In the genomic region with DNA sequence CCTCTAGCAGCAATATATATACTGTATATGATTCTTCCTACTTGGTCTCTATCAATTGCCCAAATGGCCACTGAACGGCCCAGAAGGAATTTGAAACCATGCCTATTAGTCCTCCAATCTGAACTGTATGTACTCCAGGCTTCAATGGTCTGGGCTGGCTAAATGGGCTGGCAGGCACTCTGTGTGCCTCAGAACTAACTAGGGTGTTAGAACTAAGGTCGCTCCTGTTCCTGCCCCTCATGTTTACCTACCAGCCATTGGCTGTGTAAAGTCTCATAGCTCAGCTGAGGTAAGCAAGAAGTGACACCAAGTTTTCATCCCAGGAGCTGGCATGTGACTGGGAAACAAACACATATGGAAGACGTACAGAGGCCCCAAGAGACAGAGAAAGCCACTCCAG, we compare ENCODE assay signal across 23 mouse cellular contexts.
A peak's percentile ranks its signal among the peaks of the same experiment; 100 is the strongest.
DNase-seq lines count a peak whose midpoint lies in the region; ATAC-seq and TF ChIP-seq lines count a peak whose summit lies in the region.
"Had no signal": no experiment of that assay in that cellular context is flagged by ENCODE, and none has a peak within 500 bp of the region (broad histone marks: within the 10 kb centered on the region; RNA-seq: fewer than 3 reads in every experiment).

No protein-coding gene starts in this region.

- no peak for TF ChIP-seq CTCF in liver, postnatal 0 days (IDR thresholded peaks at IDR 0.05; ENCODE audit: low read depth)

- TF ChIP-seq EP300 in liver, postnatal 0 days (IDR thresholded peaks at IDR 0.05; ENCODE audit: low read depth), result no peak

- H3K27me3 ChIP-seq in intestine, embryonic 16.5 days (replicated peaks; ENCODE audit: control insufficient read depth, insufficient read depth, low read length), result no peaks in the 10 kb centered on the region
- no peaks in the 10 kb centered on the region for H3K27me3 ChIP-seq in intestine, embryonic 15.5 days (replicated peaks)
- no peaks in the 10 kb centered on the region for H3K27me3 ChIP-seq in liver, postnatal 0 days (ENCODE audit: insufficient read depth, low read length)
- H3K27me3 ChIP-seq in liver, embryonic 11.5 days (replicated peaks; ENCODE audit: control insufficient read depth, insufficient read depth, low read length), result no peaks in the 10 kb centered on the region
- H3K27me3 ChIP-seq: forebrain, embryonic 13.5 days; heart, embryonic 13.5 days; Patski had no signal

- H3K4me3 ChIP-seq in intestine, embryonic 16.5 days (ENCODE audit: low read length), result no peak overlapping the region
- H3K4me3 ChIP-seq in intestine, embryonic 15.5 days (replicated peaks), result no peak overlapping the region
- no peak overlapping the region for H3K4me3 ChIP-seq in liver, postnatal 0 days (ENCODE audit: low read depth, low read length)
- no peak overlapping the region for H3K4me3 ChIP-seq in liver, embryonic 11.5 days (ENCODE audit: low read depth, low read length)
- H3K4me3 ChIP-seq: forebrain, embryonic 10.5 days; forebrain, embryonic 13.5 days; heart, adult 2 months; heart, embryonic 10.5 days; heart, embryonic 13.5 days had no signal

- H3K27ac ChIP-seq in intestine, embryonic 16.5 days (ENCODE audit: low read length), result no peak overlapping the region
- H3K27ac ChIP-seq in intestine, embryonic 15.5 days, result no peak overlapping the region
- peak overlapping the region; percentile 16; the same call in 1 of the 2 replicates for H3K27ac ChIP-seq in liver, postnatal 0 days (ENCODE audit: low read depth)
- no peak overlapping the region for H3K27ac ChIP-seq in liver, embryonic 11.5 days (ENCODE audit: low read depth, low read length)
- H3K27ac ChIP-seq: forebrain, embryonic 10.5 days; forebrain, embryonic 13.5 days; heart, adult 2 months; heart, embryonic 10.5 days; heart, embryonic 13.5 days; hindbrain, embryonic 14.5 days; hindbrain, postnatal 0 days had no signal

- ATAC-seq in intestine, embryonic 16.5 days, result 0 out of 2 replicates have a peak, but pooled peaks have one; percentile 6
- no peak for ATAC-seq in intestine, embryonic 15.5 days
- no peak for ATAC-seq in liver, postnatal 0 days
- no peak for ATAC-seq in liver, embryonic 11.5 days (replicated peaks; ENCODE audit: low FRiP score)
- ATAC-seq: forebrain, embryonic 13.5 days; forebrain, embryonic 16.5 days; hindbrain, postnatal 0 days; Patski had no signal

- 58% methylated on average over 3 of the region's 3 CpGs for WGBS in intestine, embryonic 16.5 days
- 65% methylated on average over 3 of the region's 3 CpGs for WGBS in intestine, embryonic 15.5 days
- 59% methylated on average over 3 of the region's 3 CpGs for WGBS in liver, postnatal 0 days (ENCODE audit: insufficient replicate concordance)
- WGBS in liver, embryonic 11.5 days, result 73% methylated on average over 3 of the region's 3 CpGs

- DNase-seq in gastrocnemius, adult 18-20 months (ENCODE audit: low spot score), result peak; percentile 36
- no peak for DNase-seq in gastrocnemius, postnatal 4 days (ENCODE audit: low spot score in 2 of 2)
- DNase-seq in liver, postnatal 0 days, result no peak
- DNase-seq in liver, embryonic 11.5 days (ENCODE audit: low spot score), result no peak
- DNase-seq in MN1 (ENCODE audit: low spot score), result no peak
- DNase-seq: adrenal gland, postnatal 10 days; adrenal gland, postnatal 36 days; cerebellum, adult 18-20 months; cerebellum, adult 9-10 months; cerebellum, postnatal 14 days; heart, adult 2 months; heart, postnatal 14 days; heart, postnatal 4 days had no signal

- no peak overlapping the region for H3K4me2 ChIP-seq in intestine, embryonic 16.5 days (ENCODE audit: low read depth, low read length)
- H3K4me2 ChIP-seq in intestine, embryonic 15.5 days (replicated peaks), result no peak overlapping the region
- no peak overlapping the region for H3K4me2 ChIP-seq in liver, postnatal 0 days (ENCODE audit: low read depth, low read length)
- H3K4me2 ChIP-seq in liver, embryonic 11.5 days, result no peak overlapping the region
- H3K4me2 ChIP-seq: forebrain, embryonic 13.5 days; heart, embryonic 13.5 days; hindbrain, embryonic 14.5 days had no signal

- H3K36me3 ChIP-seq in intestine, embryonic 16.5 days (ENCODE audit: control insufficient read depth, insufficient read depth, low read length), result no peaks in the 10 kb centered on the region
- no peaks in the 10 kb centered on the region for H3K36me3 ChIP-seq in intestine, embryonic 15.5 days
- H3K36me3 ChIP-seq in liver, postnatal 0 days (replicated peaks; ENCODE audit: insufficient read depth, low read length), result no peaks in the 10 kb centered on the region
- H3K36me3 ChIP-seq in liver, embryonic 11.5 days (ENCODE audit: control insufficient read depth, insufficient read depth, low read length), result no peaks in the 10 kb centered on the region
- H3K36me3 ChIP-seq: forebrain, embryonic 10.5 days; heart, embryonic 10.5 days; heart, embryonic 13.5 days had no signal

- H3K9me3 ChIP-seq in intestine, embryonic 16.5 days (ENCODE audit: control insufficient read depth, low read length), result no peaks in the 10 kb centered on the region
- H3K9me3 ChIP-seq in intestine, embryonic 15.5 days, result no peaks in the 10 kb centered on the region
- H3K9me3 ChIP-seq in liver, postnatal 0 days (ENCODE audit: low read length), result no peaks in the 10 kb centered on the region
- H3K9me3 ChIP-seq in liver, embryonic 11.5 days (ENCODE audit: control insufficient read depth, low read length), result no peaks in the 10 kb centered on the region
- H3K9me3 ChIP-seq: forebrain, embryonic 10.5 days; forebrain, embryonic 13.5 days; heart, embryonic 10.5 days; heart, embryonic 13.5 days had no signal

- no peaks in the 10 kb centered on the region for H3K4me1 ChIP-seq in intestine, embryonic 16.5 days (ENCODE audit: control insufficient read depth, insufficient read depth, low read length)
- peaks cover 3% of the 10 kb centered on the region; the same call in 1 of the 2 replicates for H3K4me1 ChIP-seq in intestine, embryonic 15.5 days (replicated peaks)
- peaks cover 24% of the 10 kb centered on the region for H3K4me1 ChIP-seq in liver, postnatal 0 days (ENCODE audit: insufficient read depth)
- H3K4me1 ChIP-seq in liver, embryonic 11.5 days (replicated peaks; ENCODE audit: control insufficient read depth, insufficient read depth, low read length), result peaks cover 7% of the 10 kb centered on the region; the same call in 1 of the 2 replicates
- H3K4me1 ChIP-seq: forebrain, embryonic 13.5 days had no signal

- no peak overlapping the region for H3K9ac ChIP-seq in intestine, embryonic 16.5 days (ENCODE audit: low read depth, low read length)
- no peak overlapping the region for H3K9ac ChIP-seq in intestine, embryonic 15.5 days
- no peak overlapping the region for H3K9ac ChIP-seq in liver, postnatal 0 days (replicated peaks)
- no peak overlapping the region for H3K9ac ChIP-seq in liver, embryonic 11.5 days (ENCODE audit: low read depth, low read length)
- H3K9ac ChIP-seq: forebrain, embryonic 13.5 days; heart, embryonic 13.5 days; hindbrain, embryonic 14.5 days had no signal
